Mouse (Mus musculus) urinary bladder, postnatal 14 days (tissue): ENCODE data around the gene Ctbp2.

Experiments used
- DNase-seq: peaks from one replicate; pipeline ENCODE4 v3.0.0; 2021; ENCODE audit warnings: low spot score

Ctbp2 gene

GRCm38 (mm10) chr7:133085408-133085807 lies 38.7 kb downstream of the Ctbp2 start:
- DNase-seq = no peak

GRCm38 (mm10) chr7:133083936-133084614 lies 40.1 kb downstream of the Ctbp2 start:
- DNase-seq = peak; percentile 31

GRCm38 (mm10) chr7:133078929-133079328 lies 45.2 kb downstream of the Ctbp2 start:
- no peak for DNase-seq

GRCm38 (mm10) chr7:133074462-133075133 lies 49.6 kb downstream of the Ctbp2 start:
- no peak for DNase-seq

GRCm38 (mm10) chr7:133073147-133073651 lies 51.0 kb downstream of the Ctbp2 start:
- DNase-seq = no peak

- no peak for DNase-seq
Measured at GRCm38 (mm10) chr7:133072535-133072934, 51.6 kb downstream of the Ctbp2 start.

GRCm38 (mm10) chr7:133067321-133067841 lies 56.8 kb downstream of the Ctbp2 start:
- no peak for DNase-seq

GRCm38 (mm10) chr7:133066776-133067175 lies 57.4 kb downstream of the Ctbp2 start:
- no peak for DNase-seq

GRCm38 (mm10) chr7:133062055-133062454 lies 62.1 kb downstream of the Ctbp2 start:
- no peak for DNase-seq

- no peak for DNase-seq
Measured at GRCm38 (mm10) chr7:133060170-133060569, 64.0 kb downstream of the Ctbp2 start.

GRCm38 (mm10) chr7:133059517-133060104 lies 64.5 kb downstream of the Ctbp2 start:
- no peak for DNase-seq

- DNase-seq = no peak
Measured at GRCm38 (mm10) chr7:133059150-133059509, 65.0 kb downstream of the Ctbp2 start.

- no peak for DNase-seq
Measured at GRCm38 (mm10) chr7:133058496-133059149, 65.5 kb downstream of the Ctbp2 start.

GRCm38 (mm10) chr7:133056924-133057323 lies 67.2 kb downstream of the Ctbp2 start:
- no peak for DNase-seq

- DNase-seq = no peak
Measured at GRCm38 (mm10) chr7:133054486-133054885, 69.7 kb downstream of the Ctbp2 start.

GRCm38 (mm10) chr7:133053757-133054156 lies 70.4 kb downstream of the Ctbp2 start:
- no peak for DNase-seq

GRCm38 (mm10) chr7:133052819-133053218 lies 71.3 kb downstream of the Ctbp2 start:
- peak; percentile 66 for DNase-seq

- peak; percentile 67 for DNase-seq
Measured at GRCm38 (mm10) chr7:133050681-133051080, 73.5 kb downstream of the Ctbp2 start.

GRCm38 (mm10) chr7:133048085-133048630 lies 76.0 kb downstream of the Ctbp2 start:
- no peak for DNase-seq

GRCm38 (mm10) chr7:133047287-133047686 lies 76.9 kb downstream of the Ctbp2 start:
- peak; percentile 46 for DNase-seq

GRCm38 (mm10) chr7:133044721-133045120 lies 79.4 kb downstream of the Ctbp2 start:
- DNase-seq = no peak

GRCm38 (mm10) chr7:133041784-133042183 lies 82.4 kb downstream of the Ctbp2 start:
- DNase-seq = peak; percentile 83
